Mouse (Mus musculus): Measurements from ENCODE around the gene Ldb2. TPM values are rescaled to one million over a fixed set of nuclear protein-coding genes. Genes with fewer than 3 reads are reported as not detected.

Ldb2 gene
- total RNA-seq, 2 experiments from 2014 or later, result 20.1 to 28.4 TPM

- DNase-seq, result no peak
These were observed 257.7 kb downstream of the Ldb2 start for GRCm38 (mm10) chr5:44541748-44542147.

DNA sequence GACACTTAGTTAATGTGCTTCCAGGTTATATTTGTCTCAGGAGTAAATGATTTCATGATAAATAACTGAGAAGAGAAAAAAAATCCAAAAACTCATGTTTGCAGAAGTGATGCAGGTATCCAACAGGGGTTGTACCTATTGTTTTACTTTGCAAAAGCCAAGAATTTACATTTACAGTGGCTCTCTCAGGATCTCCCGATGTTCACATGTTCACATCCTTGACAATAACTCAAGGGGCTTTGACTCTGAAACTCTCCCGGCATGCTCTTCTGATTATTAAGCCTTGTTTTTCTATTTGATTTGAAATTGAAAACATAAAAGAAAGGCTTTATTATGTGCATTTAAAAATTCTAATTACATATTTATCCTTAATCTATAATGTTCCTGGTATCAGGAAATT is 260.8 kb downstream of the Ldb2 start:
- no peak for DNase-seq

GRCm38 (mm10) chr5:44538000-44538395 is 261.5 kb downstream of the Ldb2 start:
- peak; percentile 28 for DNase-seq

- no peak for DNase-seq
These were observed 262.0 kb downstream of the Ldb2 start for GRCm38 (mm10) chr5:44537316-44537999.

DNA sequence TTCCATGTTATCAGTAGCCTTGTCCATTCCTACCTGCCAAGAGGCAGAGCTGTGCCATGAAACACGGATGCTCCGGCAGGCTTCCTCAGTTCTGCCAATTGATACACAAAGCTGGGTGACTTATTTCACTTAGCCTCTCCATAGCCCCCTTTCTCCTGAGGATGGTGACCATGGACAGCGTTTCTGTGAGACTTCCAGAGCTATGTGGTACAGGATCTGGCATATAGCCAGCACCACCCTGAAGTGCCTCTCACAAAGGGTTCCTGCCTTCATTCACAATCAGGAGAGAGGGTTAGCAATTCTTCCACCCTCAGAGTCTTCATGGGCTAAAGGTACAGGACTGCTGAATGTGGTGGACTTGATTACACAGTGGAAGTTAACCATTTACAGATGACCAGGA is 270.0 kb downstream of the Ldb2 start:
- no peak for DNase-seq

DNA sequence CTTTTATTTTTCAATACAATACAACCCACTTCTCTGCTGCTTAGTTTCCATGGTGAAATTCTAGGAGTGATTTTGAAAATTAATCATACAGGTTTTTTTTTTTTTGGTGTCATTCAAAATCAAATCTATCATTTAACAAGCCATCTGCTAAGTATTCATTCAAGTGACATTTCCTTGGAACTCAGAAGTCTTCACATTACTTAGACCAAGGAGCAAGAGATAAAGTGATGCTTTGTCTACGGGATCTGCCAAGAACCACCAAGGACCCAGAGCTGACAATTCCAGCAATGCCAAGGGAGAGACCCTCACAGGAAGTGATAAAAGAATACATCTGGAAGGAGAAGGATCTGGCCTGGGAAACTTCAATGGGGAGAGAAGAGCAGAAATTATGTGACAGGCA is 270.5 kb downstream of the Ldb2 start:
- no peak for DNase-seq

GRCm38 (mm10) chr5:44505221-44505620 is 294.3 kb downstream of the Ldb2 start:
- no peak for DNase-seq

DNA sequence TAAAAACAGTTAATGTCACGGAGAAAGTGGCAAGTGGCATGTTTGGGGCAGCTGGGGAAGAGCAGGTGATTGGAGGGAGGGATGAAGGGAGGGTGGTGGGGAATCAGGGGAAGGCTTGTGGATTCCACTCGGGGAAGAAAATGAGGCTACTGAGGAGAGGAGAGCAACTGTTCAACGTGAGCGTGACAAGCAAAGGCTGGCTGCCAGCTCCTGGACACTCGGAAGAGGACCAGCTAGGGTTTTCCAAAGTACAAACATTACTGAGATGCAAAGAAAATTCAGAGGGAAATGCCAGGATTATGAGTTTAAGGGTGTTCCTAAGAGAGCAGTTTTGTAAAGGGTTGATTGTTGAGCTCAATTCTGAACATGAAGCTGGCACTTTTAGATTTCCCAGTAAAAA is 294.7 kb downstream of the Ldb2 start:
- DNase-seq, result no peak

DNA sequence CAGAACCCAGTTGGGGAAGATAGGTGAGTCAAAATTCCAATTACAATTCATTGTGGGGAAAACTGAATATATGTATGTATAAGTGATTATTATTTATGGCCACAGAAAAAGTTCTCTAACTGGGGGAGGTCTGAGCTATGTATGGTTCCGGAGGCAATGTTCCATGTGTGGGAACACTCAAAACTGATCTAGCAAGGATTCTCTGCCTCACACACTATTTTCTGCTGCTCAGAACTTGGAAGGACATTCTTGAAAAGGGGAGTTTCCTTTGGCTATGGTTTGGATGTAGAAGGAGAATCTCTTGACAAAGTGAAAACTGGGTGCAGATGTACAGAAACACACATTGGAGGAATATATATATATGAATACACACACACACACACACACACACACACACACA is 301.3 kb downstream of the Ldb2 start:
- no peak for DNase-seq

DNA sequence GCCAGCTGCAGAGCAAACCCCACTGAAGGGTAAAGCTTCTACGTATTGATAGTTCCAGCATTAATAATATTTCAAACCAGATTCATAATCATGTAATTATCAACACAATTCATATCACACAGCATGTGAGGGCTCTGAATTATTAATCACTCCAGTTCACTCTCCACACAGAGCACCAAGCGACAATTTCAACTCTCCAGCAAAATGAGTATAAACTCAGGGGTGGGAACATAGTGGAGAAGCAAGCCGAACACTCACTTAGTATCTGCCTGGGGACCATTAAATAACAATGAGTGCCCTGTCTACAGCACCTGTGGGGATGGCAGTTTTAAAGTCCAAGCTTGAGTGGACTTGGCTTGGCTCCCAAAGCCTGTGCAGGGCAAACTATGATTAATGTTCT is 302.6 kb downstream of the Ldb2 start:
- no peak for DNase-seq

- DNase-seq, result peak; percentile 71
These were observed 304.4 kb downstream of the Ldb2 start for GRCm38 (mm10) chr5:44495092-44495491.

DNA sequence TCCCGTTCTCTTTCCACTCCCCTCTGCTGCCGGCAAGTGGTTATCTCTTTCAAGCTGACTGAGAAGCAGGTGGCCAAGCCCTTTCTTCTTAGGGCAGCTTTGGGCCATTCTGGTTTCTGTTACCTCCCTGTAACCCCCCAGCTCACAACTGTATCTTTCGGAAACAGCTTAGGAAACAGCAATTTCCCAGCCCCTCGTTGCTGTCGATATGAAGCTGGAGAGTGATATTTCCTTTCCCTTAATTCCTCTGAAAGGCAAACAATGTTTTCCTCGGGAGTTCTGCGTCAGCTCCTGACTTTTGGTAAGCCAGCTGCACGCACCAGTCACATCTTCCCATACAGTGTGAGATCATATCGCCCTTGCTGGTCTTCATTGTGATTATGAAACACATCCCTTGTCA is 305.3 kb downstream of the Ldb2 start:
- DNase-seq, result peak; percentile 11

DNA sequence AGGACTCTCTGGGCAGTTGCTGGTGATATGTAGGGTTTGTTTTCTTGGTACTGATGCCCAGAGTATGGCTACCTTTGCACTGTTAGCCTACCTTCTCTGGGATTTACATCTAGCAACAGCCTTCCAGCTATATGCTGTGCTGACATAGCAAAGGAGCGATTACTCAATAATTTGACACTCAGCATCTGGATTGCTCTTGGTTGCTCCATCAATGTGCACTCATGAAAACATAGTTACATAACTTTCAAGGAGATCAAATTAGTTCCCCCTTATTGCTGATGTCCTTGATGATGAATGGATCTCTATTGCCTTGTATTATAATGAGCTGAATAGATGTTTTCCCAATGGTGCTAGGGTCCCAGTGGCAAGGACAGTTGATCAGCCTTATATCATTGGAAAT is 308.0 kb downstream of the Ldb2 start:
- no peak for DNase-seq

DNA sequence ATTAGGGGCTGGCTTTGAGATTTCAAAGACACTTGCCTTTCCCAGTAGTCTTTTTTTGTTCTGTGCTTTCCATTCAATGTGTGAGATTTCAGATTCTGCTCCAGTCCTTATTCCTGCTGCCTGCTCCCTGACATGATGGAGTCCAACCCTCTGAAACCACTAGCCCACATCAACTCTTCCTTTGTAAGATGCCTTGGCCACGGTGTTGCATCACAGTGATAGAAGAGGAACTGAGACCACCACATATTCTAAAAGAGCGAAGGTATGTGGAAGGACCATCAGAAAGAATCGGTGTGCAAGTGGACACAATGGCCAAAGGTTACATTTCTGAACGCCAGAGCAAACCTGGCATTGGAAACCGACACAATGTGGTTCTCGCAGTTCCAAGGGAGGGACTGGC is 309.0 kb downstream of the Ldb2 start:
- no peak for DNase-seq

DNA sequence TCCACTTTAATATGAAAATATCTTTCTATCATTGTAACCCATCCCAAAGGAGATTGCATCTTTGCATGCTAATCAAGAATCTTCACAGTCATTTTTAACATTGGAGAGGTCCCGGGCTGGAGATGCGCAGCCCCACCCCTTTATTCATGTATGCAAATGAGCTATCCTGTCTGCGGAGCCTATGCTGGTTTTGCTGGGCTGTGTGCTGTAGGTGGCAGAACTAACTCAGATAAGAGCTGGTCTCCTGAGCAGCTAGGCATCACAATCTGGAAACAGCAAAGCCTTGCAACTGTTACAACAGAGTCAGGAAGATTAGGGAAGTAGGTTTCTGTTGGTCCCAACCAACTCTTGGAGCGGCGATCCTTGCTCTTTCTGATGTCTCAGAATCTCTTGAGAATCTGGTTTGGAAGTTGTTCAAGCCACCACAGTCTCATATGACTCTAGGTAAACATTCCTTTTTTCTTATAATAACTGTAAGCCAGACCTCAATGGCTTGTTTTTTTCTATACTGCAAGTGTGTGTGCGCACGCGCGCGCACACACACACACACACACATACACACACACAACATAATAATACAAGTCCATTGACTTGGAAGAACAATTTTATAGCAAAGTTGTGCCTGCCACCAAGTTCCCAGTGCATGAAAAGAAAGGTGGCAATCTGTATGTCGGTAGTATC is 315.9 kb downstream of the Ldb2 start:
- DNase-seq, result peak; percentile 9

DNA sequence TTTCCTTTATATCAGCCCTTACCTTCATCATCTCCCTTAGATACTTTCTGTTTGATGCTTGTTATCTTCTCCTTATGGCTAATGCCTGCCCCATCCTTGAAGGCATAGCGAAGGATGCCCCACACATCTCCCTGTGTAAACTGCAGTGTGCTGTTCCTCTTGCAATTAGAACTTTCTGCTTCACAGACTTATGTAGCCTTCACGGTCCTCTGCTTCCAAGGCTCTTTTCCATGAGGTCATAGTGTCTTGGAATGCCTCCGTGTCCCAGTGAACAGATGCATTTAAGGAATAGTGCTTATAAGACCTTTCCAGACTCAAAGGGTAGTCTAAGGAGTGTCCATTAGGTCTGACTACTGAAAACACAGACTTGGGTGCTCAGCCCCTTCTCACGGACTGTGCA is 318.1 kb downstream of the Ldb2 start:
- DNase-seq, result no peak

GRCm38 (mm10) chr5:44476356-44476755 is 323.1 kb downstream of the Ldb2 start:
- DNase-seq, result peak; percentile 20

DNA sequence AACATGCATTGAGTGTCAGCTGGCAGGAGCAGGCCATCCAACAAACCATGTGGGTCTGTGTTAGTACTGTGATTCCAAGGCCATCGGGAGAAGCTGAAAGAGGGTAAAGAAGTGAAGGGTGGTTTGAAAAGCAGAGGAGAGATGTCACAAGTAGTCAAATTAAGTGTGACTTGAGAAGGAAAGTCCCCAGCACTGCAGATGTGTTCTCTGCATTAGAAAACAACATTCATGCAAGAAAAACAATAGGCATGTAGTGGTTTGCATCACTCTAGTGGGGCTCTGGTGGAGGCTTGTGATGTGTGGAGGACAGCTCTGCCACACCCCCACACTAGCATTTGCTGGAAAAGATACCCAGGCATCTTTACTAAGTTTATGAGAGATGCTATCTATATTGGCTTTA is 323.9 kb downstream of the Ldb2 start:
- DNase-seq, result no peak

GRCm38 (mm10) chr5:44473857-44474762 is 325.4 kb downstream of the Ldb2 start:
- no peak for DNase-seq

- no peak for DNase-seq
These were observed 334.2 kb downstream of the Ldb2 start for GRCm38 (mm10) chr5:44465238-44465637.

Measured in heart, postnatal 4 days (tissue).